Mouse (Mus musculus) erythroblast, adult 5-6 weeks (primary cell): ENCODE data around the gene Slc37a4. TPM values are rescaled to one million over a fixed set of nuclear protein-coding genes. Genes with fewer than 3 reads are reported as not detected.
"Not testable (repeated sequence)": the region's sequence is repeated elsewhere in the genome, so short reads cannot be mapped to it uniquely, and the experiment has no call there.

Experiments
- ATAC-seq: replicated peaks from 2 replicates; pipeline ENCODE4 v1.8.0; 2016; ENCODE audit warnings: moderate number of reproducible peaks, mild to moderate bottlenecking, moderate TSS enrichment, inconsistent platforms; ENCODE audit not compliant: poor library complexity, low FRiP score, severe bottlenecking
- total RNA-seq, 2 experiments: library from RNA; stranded (forward) in 1 of 2; stranded (reverse) in 1 of 2; fragments of 150-400 nt in 1 of 2; fragments of 200-764, 138-1000 nt in 1 of 2; gene quantifications; 2 replicates each; pipeline versions ENCODE4 v1.2.3 to v1.2.4; 2015 to 2017; ENCODE audit warnings: low replicate concordance in 2 of 2

The Slc37a4 gene
- total RNA-seq, 2 experiments from 2014 or later = 4.0 to 25.9 TPM

GRCm38 (mm10) chr9:44391466-44391865 is 5.2 kb upstream of the Slc37a4 start:
- ATAC-seq = peak; percentile 79

GRCm38 (mm10) chr9:44398087-44398486 is 1.4 kb downstream of the Slc37a4 start:
- ATAC-seq = no peak

- no peak for ATAC-seq
Observed at GRCm38 (mm10) chr9:44398551-44398950, 1.9 kb downstream of the Slc37a4 start.

- no peak for ATAC-seq
Observed at GRCm38 (mm10) chr9:44399114-44399794, 2.6 kb downstream of the Slc37a4 start.

GRCm38 (mm10) chr9:44399795-44400114 is 3.1 kb downstream of the Slc37a4 start:
- ATAC-seq = no peak

- no peak for ATAC-seq
Observed at GRCm38 (mm10) chr9:44401081-44401480, 4.4 kb downstream of the Slc37a4 start.

- ATAC-seq = no peak
Observed at GRCm38 (mm10) chr9:44405011-44405410, 8.4 kb downstream of the Slc37a4 start.

GRCm38 (mm10) chr9:44406906-44407751 is 10.5 kb downstream of the Slc37a4 start, which contains the start of the genes Rps25 and Trappc4:
Rps25 (plus strand) TSS chr9:44407139.
Trappc4 (minus strand) TSS chr9:44407600.
- peak; percentile 96 for ATAC-seq

- peak; percentile 66 for ATAC-seq
Observed at GRCm38 (mm10) chr9:44407752-44408097, 11.1 kb downstream of the Slc37a4 start.

GRCm38 (mm10) chr9:44408693-44409092 is 12.0 kb downstream of the Slc37a4 start:
- ATAC-seq = not testable (repeated sequence)

GRCm38 (mm10) chr9:44410647-44411336 is 14.1 kb downstream of the Slc37a4 start:
- no peak for ATAC-seq

GRCm38 (mm10) chr9:44411601-44412130 is 15.0 kb downstream of the Slc37a4 start:
- ATAC-seq = no peak

GRCm38 (mm10) chr9:44412306-44412705 is 15.7 kb downstream of the Slc37a4 start:
- no peak for ATAC-seq

- no peak for ATAC-seq
Observed at GRCm38 (mm10) chr9:44412781-44413180, 16.1 kb downstream of the Slc37a4 start.

- peak; percentile 65 for ATAC-seq
Observed at GRCm38 (mm10) chr9:44417156-44417891, 20.7 kb downstream of the Slc37a4 start.

GRCm38 (mm10) chr9:44417892-44418363 is 21.3 kb downstream of the Slc37a4 start:
- ATAC-seq = peak; percentile 97

- no peak for ATAC-seq
Observed at GRCm38 (mm10) chr9:44418519-44419385, 22.1 kb downstream of the Slc37a4 start, which contains the start of gene Ccdc84. Ccdc84 (minus strand) TSS chr9:44418569.

GRCm38 (mm10) chr9:44419730-44420129 is 23.1 kb downstream of the Slc37a4 start:
- not testable (repeated sequence) for ATAC-seq
